Mouse (Mus musculus): ENCODE results near the gene Dbx1. TPM values are rescaled to one million over a fixed set of nuclear protein-coding genes. Genes with fewer than 3 reads are reported as not detected.

Dbx1 gene
- 2.0 and 3.5 TPM in 2 replicates for polyA plus RNA-seq (2015; fragmentation: Nextera tagmentation; extraction: Ambion mirVana)

DNA sequence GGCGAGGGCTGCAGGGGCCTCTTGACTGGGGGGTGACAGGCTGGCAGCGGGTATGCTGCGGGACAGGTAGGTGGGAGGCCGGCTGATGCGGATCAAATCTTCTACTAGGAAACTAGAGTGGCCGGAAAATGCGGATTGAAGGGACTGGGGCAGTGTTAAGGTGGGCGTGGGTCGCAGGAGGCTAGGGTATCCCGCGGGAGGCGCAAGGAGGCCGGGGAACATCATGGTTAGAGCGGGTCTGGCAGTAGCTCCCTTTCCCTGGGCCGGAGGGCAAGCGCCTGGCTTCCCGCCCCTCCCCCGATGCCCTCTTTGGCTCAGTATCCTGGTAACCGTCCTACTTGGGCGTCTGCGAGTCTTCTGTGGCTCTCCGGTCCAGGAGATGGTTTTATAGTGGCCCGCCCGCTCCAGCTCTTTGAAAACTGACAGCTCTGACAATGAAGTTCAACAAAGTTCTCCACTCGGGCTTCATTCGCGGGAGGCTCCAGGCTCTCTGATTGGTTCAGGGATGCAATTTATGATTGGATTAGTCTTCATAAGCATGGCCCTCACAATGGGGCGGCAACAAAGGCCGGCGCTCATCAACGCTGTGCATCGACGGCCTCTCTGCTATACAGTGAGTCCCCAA is at the start of gene Dbx1:
Dbx1 (minus strand) TSS at position 359 of the 625 bp plus-strand sequence.
- Histone ChIP-seq H3K27me3 (peaks cover 94% of the 10 kb centered on the region), H3K9me3 (no peaks in the 10 kb centered on the region), H3K36me3 (no peaks in the 10 kb centered on the region), H3K27ac (no peak within 1 kb of the TSS), H3K4me1 (peaks cover 49% of the 10 kb centered on the region), H3K9ac (no peak within 1 kb of the TSS), H3K4me2 (no peak within 1 kb of the TSS), H3K4me3 (peak within 1 kb of the TSS; percentile 9; the same call in 1 of the 2 replicates)
- no peak for ATAC-seq (ENCODE audit: insufficient number of reproducible peaks, low FRiP score, low TSS enrichment, low read depth)
- 2% methylated on average over 33 of the region's 33 CpGs for WGBS

DNA sequence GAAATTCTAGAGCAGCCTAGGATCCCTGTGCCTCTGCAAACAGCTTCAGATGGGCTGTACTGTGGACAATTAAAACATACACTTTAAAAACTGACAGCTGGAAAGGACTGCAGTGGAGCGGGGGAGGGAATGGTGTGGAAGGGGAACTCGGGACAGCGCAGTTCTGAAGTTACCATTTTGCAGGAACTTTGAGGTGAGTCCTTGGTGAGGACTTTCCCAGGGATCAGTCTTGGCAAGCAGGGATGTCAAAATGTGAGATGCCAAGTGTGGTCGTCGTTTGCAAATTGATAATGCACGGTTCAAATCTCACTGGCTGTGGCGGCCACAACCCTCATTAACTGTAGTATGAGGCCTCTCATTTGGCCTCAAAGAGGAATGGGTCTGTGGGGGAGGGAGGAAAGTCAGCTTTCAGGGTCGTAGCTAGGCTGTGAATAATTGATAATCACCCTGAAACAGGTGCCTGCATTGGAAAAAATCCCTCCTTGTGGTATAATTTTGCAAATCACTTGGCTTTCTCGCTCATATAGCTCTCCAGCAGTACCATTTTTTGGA is 42.3 kb upstream of the Dbx1 start:
- WGBS, result 8% methylated on average over 9 of the region's 9 CpGs
- no peaks in the 10 kb centered on the region for H3K9me3 ChIP-seq
- no peak overlapping the region for H3K27ac ChIP-seq
- H3K4me3 ChIP-seq, result no peak overlapping the region
- no peak overlapping the region for H3K4me2 ChIP-seq
- 0 out of 2 replicates have a peak, but pooled peaks cover 4% of the 10 kb centered on the region for H3K4me1 ChIP-seq
- ATAC-seq (ENCODE audit: insufficient number of reproducible peaks, low FRiP score, low TSS enrichment, low read depth), result 0 out of 2 replicates have a peak, but pooled peaks have one; percentile 19
- H3K36me3 ChIP-seq, result no peaks in the 10 kb centered on the region
- peaks cover 66% of the 10 kb centered on the region for H3K27me3 ChIP-seq
- H3K9ac ChIP-seq, result no peak overlapping the region

DNA sequence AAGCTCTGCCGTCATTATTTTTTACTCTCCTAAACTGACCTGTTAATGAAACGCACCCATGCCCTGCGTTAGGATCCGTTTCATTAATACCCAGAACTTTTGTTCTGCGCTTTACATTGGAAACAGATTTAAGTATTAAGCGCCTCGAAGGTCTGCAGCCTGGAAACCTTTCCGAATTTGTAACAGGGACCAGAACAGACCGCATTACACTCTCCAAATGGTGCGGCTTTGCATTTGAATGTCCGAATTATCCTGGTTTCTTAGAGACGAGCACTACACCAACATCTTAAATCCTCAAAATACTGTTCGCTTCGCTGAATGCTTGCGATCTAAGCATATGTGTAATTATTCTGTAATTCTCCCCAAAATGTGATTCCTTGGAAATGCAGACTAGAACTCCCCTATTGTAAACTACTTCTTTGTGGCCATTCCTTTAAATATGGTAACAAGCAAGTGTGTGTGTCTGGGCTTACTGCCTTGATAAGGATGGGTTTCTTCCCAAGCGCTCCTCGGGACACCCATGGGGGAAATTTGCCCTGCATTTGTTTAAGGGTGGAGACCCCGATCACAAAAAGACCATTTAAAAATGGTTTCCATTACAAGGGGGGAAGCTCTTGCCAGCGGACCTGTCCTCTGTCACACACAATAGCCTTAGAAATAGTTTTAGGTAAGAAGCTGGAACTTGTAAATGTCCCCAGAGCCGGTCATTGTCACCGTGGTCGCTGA is 41.6 kb upstream of the Dbx1 start:
- Histone ChIP-seq H3K4me2 (no peak overlapping the region), H3K4me1 (0 out of 2 replicates have a peak, but pooled peaks cover 4% of the 10 kb centered on the region), H3K9ac (no peak overlapping the region), H3K36me3 (no peaks in the 10 kb centered on the region), H3K27me3 (peaks cover 63% of the 10 kb centered on the region), H3K9me3 (no peaks in the 10 kb centered on the region), H3K27ac (no peak overlapping the region), H3K4me3 (no peak overlapping the region)
- 2% methylated on average over 22 of the region's 22 CpGs for WGBS
- no peak for ATAC-seq (ENCODE audit: insufficient number of reproducible peaks, low FRiP score, low TSS enrichment, low read depth)

DNA sequence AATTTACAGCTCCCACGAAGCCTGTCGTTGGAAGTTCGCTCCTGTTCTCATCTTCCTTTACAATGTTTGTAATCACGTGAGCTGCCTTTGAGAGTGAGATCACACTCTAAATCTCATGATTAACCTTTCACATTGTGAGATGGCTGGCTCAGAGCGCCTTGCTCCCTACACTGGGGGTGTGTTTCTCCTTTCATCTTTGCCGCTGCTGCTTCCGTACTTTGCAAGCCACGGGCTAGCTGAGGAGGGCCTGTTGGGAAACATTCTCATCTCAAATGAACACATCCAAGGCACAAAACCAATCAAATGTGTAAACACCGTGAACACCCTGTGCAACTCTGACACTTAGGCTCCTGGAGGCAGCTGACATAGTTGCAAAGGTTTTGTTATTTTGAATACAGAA is 40.5 kb upstream of the Dbx1 start:
- ATAC-seq (ENCODE audit: insufficient number of reproducible peaks, low FRiP score, low TSS enrichment, low read depth), result no peak
- Histone ChIP-seq H3K9ac (no peak overlapping the region), H3K4me1 (0 out of 2 replicates have a peak, but pooled peaks cover 4% of the 10 kb centered on the region), H3K4me2 (no peak overlapping the region), H3K27me3 (peaks cover 57% of the 10 kb centered on the region), H3K36me3 (no peaks in the 10 kb centered on the region), H3K27ac (no peak overlapping the region), H3K4me3 (no peak overlapping the region), H3K9me3 (no peaks in the 10 kb centered on the region)
- WGBS, result 7% methylated on average over 9 of the region's 9 CpGs

DNA sequence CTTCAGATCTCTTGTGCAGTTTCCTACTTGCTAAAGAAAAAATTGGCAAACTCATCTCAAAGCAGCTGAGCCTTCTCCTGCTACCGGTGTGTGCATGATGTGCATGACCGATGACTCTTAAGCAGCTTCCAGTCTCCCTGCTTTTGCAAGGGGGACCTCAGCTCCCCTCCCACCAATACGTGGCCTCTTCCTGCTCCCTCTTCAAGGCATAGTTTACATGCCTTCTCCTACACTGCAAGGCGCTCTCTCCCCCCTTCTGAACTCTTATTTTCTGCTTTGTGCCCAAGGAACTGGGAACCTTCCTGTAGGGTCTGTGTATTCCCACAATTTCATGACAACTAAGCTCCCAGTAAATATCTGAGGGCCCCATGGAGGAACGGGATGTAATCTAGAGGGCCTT is 40.0 kb upstream of the Dbx1 start:
- Histone ChIP-seq H3K36me3 (no peaks in the 10 kb centered on the region), H3K4me1 (0 out of 2 replicates have a peak, but pooled peaks cover 4% of the 10 kb centered on the region), H3K9ac (no peak overlapping the region), H3K27me3 (peaks cover 52% of the 10 kb centered on the region), H3K4me3 (no peak overlapping the region), H3K27ac (no peak overlapping the region), H3K4me2 (no peak overlapping the region), H3K9me3 (no peaks in the 10 kb centered on the region)
- 12% methylated on average over 5 of the region's 5 CpGs for WGBS
- no peak for ATAC-seq (ENCODE audit: insufficient number of reproducible peaks, low FRiP score, low TSS enrichment, low read depth)

DNA sequence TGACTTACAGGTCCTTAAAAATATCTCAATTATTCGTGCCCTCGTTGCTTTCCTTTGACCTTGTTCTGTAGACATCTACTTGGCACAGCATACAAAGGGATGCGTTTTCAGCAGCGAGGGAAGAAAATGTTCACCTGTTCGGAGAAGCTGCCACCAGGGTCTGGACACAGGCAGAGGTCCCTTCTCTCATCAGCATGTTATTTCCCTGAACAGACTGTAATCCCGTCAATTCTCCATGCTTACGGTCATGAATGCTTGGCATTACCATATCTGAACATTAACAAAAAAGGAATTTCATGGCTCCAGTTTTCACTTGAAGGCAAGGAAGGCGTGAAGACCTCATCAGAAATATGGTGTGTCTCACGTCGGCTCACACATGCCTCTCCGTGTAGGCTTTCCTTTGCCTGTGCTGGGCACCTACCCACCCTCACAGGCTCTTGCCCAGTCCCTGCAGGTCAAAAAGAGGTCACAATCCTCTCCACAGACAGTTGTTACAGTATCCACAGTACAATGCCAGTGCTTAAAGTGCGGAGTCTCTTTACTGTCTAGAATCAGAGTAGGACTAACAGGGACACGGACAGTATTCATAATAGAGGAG is 31.7 kb upstream of the Dbx1 start:
- 0 out of 2 replicates have a peak, but pooled peaks have one; percentile 67 for ATAC-seq (ENCODE audit: insufficient number of reproducible peaks, low FRiP score, low TSS enrichment, low read depth)
- WGBS, result 82% methylated on average over 13 of the region's 13 CpGs
- Histone ChIP-seq H3K4me2 (no peak overlapping the region), H3K36me3 (no peaks in the 10 kb centered on the region), H3K9me3 (no peaks in the 10 kb centered on the region), H3K9ac (no peak overlapping the region), H3K27me3 (peaks cover 6% of the 10 kb centered on the region; the same call in 1 of the 2 replicates), H3K4me3 (no peak overlapping the region), H3K27ac (no peak overlapping the region), H3K4me1 (no peaks in the 10 kb centered on the region)

DNA sequence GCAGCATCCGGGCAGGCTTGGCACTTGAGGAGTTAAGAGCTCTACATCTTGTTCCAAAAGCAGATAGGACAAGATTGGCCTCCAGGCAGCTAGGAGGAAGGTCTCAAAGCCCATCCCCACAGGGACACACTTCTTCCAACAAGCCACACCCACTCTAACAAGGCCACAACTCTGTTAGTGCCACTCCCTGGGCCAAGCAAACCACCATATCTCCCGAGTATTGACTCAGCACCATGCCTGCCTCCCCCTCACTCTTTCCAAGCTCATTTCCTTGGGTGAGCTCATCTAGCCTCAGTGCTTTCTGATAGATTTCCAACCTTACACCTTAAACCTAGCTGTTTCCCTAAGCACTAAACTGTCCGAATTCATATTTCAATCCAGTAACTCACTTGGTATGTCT is 26.9 kb upstream of the Dbx1 start:
- Histone ChIP-seq H3K27me3 (peaks cover 21% of the 10 kb centered on the region), H3K36me3 (no peaks in the 10 kb centered on the region), H3K4me2 (no peak overlapping the region), H3K9me3 (no peaks in the 10 kb centered on the region), H3K4me1 (peaks cover 11% of the 10 kb centered on the region), H3K27ac (no peak overlapping the region), H3K9ac (no peak overlapping the region), H3K4me3 (no peak overlapping the region)
- 83% methylated on average over 3 of the region's 3 CpGs for WGBS
- ATAC-seq (ENCODE audit: insufficient number of reproducible peaks, low FRiP score, low TSS enrichment, low read depth), result no peak

DNA sequence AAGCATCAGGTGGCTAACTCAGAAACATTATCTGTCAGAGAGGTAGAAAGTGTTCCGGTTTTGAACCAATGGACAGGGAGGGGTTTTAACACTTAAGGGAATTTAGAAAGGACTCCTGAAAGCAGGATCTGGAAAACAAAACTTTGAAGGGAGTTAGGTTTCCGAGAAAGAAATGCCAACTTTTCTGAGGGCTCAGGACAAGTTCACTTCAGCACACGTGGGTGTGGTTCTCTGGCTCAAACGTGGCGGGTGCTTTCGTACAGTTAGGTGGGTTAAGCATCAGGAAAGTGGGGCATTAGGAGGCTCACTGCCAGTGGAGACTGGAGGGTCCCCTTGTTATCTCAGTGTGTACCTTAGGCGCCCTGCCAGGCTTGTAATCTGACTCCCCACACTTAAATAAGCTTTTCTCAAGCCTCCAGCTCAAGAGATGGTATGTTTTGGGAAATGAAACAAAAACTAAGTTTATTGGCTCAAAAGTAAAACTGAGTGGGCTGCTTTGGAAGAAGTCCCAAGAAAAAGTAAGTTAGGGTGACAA is 25.9 kb upstream of the Dbx1 start:
- no peak for ATAC-seq (ENCODE audit: insufficient number of reproducible peaks, low FRiP score, low TSS enrichment, low read depth)
- Histone ChIP-seq H3K4me3 (no peak overlapping the region), H3K27me3 (peaks cover 21% of the 10 kb centered on the region), H3K4me2 (peak overlapping the region; percentile 10; the same call in 1 of the 2 replicates), H3K27ac (no peak overlapping the region), H3K36me3 (no peaks in the 10 kb centered on the region), H3K9ac (no peak overlapping the region), H3K9me3 (no peaks in the 10 kb centered on the region), H3K4me1 (peaks cover 11% of the 10 kb centered on the region)
- WGBS, result 5% methylated on average over 7 of the region's 7 CpGs

DNA sequence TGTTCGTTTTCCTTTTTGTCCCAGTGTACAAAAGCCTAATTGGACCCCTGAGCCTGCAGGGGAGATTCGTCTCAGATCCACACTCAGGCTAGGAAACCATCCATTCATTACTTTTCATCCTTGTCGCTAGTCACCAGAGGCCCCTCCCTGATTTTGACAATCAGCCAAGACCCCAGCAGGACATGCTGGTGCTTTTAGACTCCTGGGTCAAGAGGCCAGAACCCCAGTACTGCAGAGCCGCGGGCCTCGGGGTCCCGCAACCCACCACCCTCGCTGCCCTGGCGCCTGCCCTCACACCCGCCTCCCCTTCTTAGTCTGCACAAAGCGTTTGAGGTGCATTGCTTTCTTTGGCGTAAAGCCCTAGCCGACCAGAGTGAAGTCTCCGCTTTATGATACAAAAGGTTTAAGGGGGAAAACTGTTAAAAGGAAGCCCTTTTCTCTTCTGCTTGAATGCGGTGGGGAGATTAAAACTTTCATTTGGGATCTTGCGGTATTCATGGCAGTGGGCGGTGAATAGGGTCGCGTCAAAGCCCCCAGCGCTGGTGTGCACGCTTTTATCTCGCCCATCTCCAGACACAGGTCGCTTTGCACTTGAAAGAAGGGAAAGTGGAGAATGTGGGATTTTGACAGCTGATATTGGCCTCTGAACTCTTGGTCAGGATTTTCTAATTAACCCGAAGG is 25.3 kb upstream of the Dbx1 start:
- no peak overlapping the region for H3K27ac ChIP-seq
- H3K9me3 ChIP-seq, result no peaks in the 10 kb centered on the region
- peaks cover 24% of the 10 kb centered on the region for H3K27me3 ChIP-seq
- 0 out of 2 replicates have a peak overlapping the region, but pooled peaks have one; percentile 1 for H3K4me3 ChIP-seq
- H3K36me3 ChIP-seq, result no peaks in the 10 kb centered on the region
- H3K4me1 ChIP-seq, result peaks cover 11% of the 10 kb centered on the region
- ATAC-seq (ENCODE audit: insufficient number of reproducible peaks, low FRiP score, low TSS enrichment, low read depth), result no peak
- H3K9ac ChIP-seq, result no peak overlapping the region
- 4% methylated on average over 24 of the region's 24 CpGs for WGBS
- peak overlapping the region; percentile 10 for H3K4me2 ChIP-seq

DNA sequence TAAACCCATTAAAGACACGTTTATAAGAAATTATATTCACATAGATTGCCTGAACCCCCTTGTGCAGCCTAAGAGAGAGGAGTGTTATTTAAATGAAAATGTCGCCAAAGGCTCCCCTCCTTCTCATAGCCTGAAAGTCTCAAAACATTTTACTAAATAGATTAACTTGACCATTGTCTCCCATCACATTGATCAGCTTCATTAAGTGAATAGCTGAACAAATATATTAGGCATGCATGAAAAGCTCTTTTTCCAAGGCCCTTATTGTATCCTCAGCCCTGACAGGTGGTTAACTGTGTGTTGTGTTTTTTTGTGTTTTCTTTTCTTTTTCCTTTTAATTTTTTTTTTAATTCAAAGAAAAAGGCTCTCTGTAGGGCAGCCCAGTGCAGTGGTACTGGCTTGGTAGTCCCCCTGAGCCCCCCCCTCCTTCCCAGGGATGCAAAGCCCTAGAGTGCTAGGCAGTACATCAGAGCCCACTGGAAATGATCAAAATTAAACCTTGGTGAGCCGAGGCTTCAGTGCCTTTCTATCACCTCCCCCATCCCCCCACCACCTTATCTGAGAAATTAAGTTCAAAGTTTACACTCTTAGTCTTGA is 4.2 kb upstream of the Dbx1 start:
- 42% methylated on average over 3 of the region's 3 CpGs for WGBS
- H3K4me1 ChIP-seq, result peaks cover 21% of the 10 kb centered on the region

More for the DNA sequence above, 4.2 kb upstream of the Dbx1 start:
- Histone ChIP-seq H3K27me3 (peaks cover 55% of the 10 kb centered on the region), H3K36me3 (no peaks in the 10 kb centered on the region), H3K9ac (no peak overlapping the region), H3K4me2 (no peak overlapping the region), H3K27ac (no peak overlapping the region), H3K4me3 (no peak overlapping the region), H3K9me3 (no peaks in the 10 kb centered on the region)
- no peak for ATAC-seq (ENCODE audit: insufficient number of reproducible peaks, low FRiP score, low TSS enrichment, low read depth)
